Mouse (Mus musculus) gastrocnemius, adult 18-20 months (tissue): ENCODE results near the gene Tcf7l1. TPM values are rescaled to one million over a fixed set of nuclear protein-coding genes. Genes with fewer than 3 reads are reported as not detected.

Experiments used
- DNase-seq: peaks from one replicate; pipeline ENCODE4 v3.0.0; 2021; ENCODE audit warnings: low spot score
- total RNA-seq, 2 experiments: library from RNA; stranded (reverse); gene quantifications; 2 replicates each; pipeline ENCODE4 v1.2.3; 2021

Tcf7l1 gene
- total RNA-seq, 2 experiments from 2014 or later = 4.3 to 5.3 TPM

- DNase-seq = no peak
Observed at GRCm38 (mm10) chr6:72747156-72747555, 41.9 kb downstream of the Tcf7l1 start.

GRCm38 (mm10) chr6:72745781-72746180 is 43.3 kb downstream of the Tcf7l1 start:
- no peak for DNase-seq

- DNase-seq = no peak
Observed at GRCm38 (mm10) chr6:72744144-72744800, 44.8 kb downstream of the Tcf7l1 start.

GRCm38 (mm10) chr6:72743624-72744041 is 45.4 kb downstream of the Tcf7l1 start:
- DNase-seq = no peak

- no peak for DNase-seq
Observed at GRCm38 (mm10) chr6:72742331-72742730, 46.7 kb downstream of the Tcf7l1 start.

GRCm38 (mm10) chr6:72740596-72741421 is 48.2 kb downstream of the Tcf7l1 start:
- DNase-seq = no peak

DNA sequence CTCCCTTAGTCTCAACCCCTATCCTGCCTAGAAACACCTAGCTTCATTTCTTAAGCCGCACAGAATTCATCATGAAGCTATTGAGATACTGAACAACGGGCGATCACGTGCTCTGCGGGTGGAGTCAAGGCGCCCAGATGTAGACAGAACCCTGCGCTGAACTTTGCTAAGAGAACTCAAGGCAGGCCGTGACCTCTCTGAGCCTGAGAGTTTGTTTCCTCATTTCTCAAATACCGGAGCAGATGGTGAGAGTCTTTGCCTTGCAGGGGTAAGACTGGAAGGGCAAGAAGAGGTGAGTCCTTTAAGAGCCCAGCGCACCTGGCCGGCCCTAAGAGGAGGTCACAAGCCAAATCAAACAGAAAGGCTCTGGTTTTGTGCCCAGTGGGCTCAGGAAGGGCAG is 52.2 kb downstream of the Tcf7l1 start:
- DNase-seq = no peak

DNA sequence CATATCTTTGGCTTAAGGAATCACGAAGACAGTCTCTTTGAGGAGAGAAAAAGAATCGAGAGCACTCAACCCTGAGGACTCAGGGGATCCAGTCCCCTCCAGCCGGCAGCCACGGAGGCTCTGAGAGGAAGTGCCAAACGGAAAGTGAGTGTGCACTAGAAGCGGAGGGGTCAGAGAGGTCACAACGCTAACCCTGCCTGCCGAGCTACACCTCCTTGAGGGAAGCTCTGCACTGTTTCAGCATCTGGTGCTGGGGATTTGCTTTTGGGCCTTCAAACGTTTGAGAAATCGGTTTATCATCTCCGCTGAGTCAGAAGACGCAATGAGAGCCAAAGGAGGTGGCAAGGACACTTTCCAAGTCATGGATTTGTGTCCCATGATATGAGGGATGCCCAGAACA is 53.8 kb downstream of the Tcf7l1 start:
- no peak for DNase-seq

DNA sequence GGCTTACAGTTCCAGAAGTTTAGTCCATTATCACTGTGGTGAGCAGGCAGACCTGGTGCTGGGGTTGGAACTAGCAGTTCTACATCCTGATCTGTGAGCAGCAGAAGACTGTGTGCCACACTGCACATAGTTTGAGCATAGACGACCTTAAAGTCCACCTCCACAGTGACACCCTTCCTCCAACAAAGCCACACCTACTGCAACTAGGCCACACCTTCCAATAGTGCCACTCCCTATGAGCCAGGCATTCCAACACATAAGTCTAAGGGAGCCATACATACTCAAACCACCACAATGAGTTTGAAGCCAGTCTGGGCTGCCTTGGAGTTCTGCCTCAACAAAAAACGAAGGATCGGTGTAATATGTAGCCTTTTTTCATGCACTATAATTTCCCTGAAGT is 55.7 kb downstream of the Tcf7l1 start:
- no peak for DNase-seq

DNA sequence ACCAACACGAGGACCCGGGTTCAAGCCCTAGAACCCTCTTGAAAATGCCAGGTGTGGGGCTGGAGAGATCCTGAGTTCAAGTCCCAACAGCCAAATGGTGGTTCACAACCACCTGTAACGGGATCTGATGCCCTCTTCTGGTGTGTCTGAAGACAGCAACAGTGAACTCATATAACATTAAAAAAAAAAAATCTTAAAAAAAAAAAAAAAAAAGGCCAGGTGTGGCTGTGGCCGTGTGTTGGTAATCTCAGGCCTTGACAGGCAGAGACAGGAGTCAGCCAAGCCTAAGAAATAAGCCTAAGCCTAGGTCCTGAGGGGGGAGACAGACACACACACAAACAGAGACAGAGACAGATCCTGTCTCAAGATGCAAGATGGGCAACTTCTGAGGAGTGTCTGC is 56.9 kb downstream of the Tcf7l1 start:
- no peak for DNase-seq

GRCm38 (mm10) chr6:72730560-72730849 is 58.5 kb downstream of the Tcf7l1 start:
- no peak for DNase-seq

- no peak for DNase-seq
Observed at GRCm38 (mm10) chr6:72729831-72730559, 59.1 kb downstream of the Tcf7l1 start.

GRCm38 (mm10) chr6:72727826-72728225 is 61.2 kb downstream of the Tcf7l1 start:
- DNase-seq = no peak

DNA sequence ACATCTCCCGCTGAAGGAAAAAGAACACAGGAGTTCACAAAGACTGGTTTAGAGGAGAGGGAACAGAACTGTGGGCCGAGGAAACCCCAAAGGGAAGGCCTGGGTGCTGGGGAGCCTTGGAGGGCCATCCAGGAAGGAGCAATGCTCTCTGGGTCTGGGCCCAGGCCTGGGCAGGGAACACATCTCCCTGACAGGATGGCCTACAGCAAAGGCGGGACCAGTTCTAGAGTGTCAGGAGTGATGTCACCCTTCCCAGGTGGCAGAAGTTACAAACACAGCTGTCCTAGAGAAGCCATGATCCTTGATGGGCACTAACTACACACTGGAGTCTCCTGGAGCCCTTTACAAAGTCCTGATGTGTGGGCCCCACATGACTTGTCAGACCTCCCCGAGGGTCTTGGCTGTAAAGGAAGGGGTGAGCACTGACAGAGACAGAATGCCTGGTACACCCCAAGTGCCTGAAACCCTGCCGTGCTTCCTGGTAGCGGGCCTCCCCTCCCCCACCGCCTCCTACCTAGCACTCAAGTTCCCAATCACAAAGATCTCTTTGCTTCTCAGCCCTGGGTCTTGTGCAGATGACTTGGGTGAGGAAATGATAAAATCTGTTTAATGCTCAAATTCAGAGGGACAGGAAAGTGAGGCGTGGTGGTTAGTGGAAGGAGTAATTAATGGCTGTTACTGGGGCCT is 64.4 kb downstream of the Tcf7l1 start:
- DNase-seq = no peak

- no peak for DNase-seq
Observed at GRCm38 (mm10) chr6:72723731-72724385, 65.2 kb downstream of the Tcf7l1 start.

DNA sequence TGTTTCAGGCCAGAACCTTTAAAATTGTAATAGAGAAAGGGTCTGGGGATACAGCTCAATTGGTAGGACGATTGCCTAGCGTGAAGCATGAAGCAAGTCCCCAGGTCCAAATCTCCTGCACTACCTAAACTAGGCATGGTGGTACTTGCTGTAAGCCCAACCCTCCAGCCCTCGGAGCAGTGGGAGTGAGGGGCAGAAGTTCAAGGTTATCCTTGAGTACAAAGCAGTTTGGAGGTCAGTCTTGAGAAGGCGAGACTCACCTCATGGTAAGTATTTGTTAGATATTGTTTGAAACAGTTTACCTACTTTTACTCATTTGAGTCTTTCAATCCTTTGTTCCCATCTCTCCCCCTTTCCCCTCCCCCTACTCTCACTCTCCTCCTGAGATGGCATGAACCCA is 65.9 kb downstream of the Tcf7l1 start:
- no peak for DNase-seq

DNA sequence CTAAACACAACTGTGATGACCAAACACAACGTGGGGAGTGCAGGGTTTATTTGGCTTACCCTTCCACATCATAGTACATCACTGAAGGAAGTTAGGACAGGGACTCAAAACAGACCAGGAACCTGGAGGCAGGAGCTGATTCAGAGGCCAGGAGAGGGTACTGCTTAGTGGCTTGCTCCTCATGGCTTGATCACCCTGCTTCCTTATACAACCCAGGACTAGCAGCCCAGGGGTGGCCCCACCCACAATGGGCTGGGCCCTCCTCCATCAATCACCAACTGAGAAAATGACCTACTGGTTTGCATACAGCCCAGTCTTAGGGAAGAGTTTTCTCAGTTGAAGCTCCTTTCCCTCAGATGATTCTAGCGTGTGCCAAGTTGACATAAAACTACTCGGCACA is 68.2 kb downstream of the Tcf7l1 start:
- no peak for DNase-seq

- no peak for DNase-seq
Observed at GRCm38 (mm10) chr6:72714726-72715125, 74.3 kb downstream of the Tcf7l1 start.

- no peak for DNase-seq
Observed at GRCm38 (mm10) chr6:72714250-72714649, 74.8 kb downstream of the Tcf7l1 start.

- no peak for DNase-seq
Observed at GRCm38 (mm10) chr6:72711508-72712081, 77.5 kb downstream of the Tcf7l1 start.

GRCm38 (mm10) chr6:72710897-72711507 is 78.1 kb downstream of the Tcf7l1 start:
- no peak for DNase-seq
